Mouse (Mus musculus) small intestine, adult 2 months (tissue): ENCODE data around the gene Echdc1.
A peak's percentile ranks its signal among the peaks of the same experiment; 100 is the strongest.

Experiments
- CTCF ChIP-seq: fragments of 200-500 bp; IDR thresholded peaks from 2 replicates; pipeline ENCODE4 v1.5.1; 2012; ENCODE audit warnings: low read depth, mild to moderate bottlenecking, control low read depth, inconsistent platforms, low read length, moderate library complexity, mixed read lengths; ENCODE audit not compliant: insufficient replicate concordance, insufficient read length; ENCODE audit errors: extremely low read depth
- POLR2A ChIP-seq: fragments of 200-500 bp; IDR thresholded peaks from 2 replicates; pipeline ENCODE4 v1.6.1; 2012; ENCODE audit warnings: low read depth, mild to moderate bottlenecking, control low read depth, inconsistent platforms, low read length, moderate library complexity

GRCm38 (mm10) chr10:29313064-29313638, at the start of gene Echdc1:
- TF ChIP-seq POLR2A (peak; percentile 56; the same call in 1 of the 2 replicates), CTCF (peak; percentile 92)
